Mouse (Mus musculus): ENCODE results near the gene Efcab2. TPM values are rescaled to one million over a fixed set of nuclear protein-coding genes. Genes with fewer than 3 reads are reported as not detected.

Gene Efcab2
- polyA plus RNA-seq, 1 experiment from 2014 or later, result 7.7 TPM

DNA sequence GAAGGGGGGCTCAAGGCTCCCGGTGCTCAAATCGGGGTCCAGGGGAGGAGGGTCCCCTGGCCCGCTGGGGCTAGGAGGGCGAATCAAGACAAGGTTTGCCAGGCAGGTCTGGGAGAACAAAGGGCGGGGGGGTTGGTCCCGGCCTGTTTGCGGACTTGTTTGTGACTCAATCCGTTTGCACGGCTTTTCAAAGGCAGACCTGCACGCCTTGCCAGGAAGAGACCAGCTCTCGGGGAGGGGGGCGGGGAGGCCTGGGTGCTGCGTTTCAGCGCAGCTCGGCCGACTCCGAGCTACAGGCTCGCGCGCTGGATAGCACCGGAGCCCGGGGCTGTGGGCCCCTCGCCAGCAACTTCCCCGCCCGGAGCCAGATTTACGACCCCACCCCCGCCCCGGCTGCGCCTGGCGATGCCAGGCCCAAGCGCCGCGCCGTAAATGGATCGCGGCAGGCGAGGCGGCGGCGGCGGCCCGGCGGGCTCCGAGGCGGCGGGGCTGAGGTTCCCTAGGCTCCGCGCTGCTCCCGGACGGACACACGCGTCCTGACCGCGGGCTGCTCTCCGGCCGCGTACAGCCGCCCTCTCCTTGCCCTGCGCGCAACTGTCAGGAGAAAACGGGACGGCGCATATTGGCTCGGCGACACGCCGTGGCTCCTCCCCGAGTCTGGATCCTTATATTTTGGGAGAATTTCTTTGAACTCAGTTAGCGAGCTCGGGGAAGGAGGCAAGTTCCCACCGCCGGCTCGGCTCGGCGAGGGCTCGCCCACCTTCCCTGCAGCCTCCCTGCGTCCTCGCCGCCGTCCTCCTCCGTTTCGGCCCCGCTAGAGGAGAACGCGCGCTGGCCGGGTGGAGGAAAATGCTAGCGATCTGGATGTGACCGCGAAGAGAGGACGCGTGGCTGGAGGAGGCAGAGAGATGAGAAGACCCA lies 122.8 kb downstream of the Efcab2 start, which contains the start of gene Kif26b:
Kif26b (plus strand) TSS at position 695 of the 921 bp plus-strand sequence.
- peak within 1 kb of the TSS; percentile 69 for H3K4me3 ChIP-seq (replicated peaks; ENCODE audit: low read depth, low read length)
- H3K27me3 ChIP-seq (ENCODE audit: control insufficient read depth, insufficient read depth, low read length), result no peaks in the 10 kb centered on the region
- H3K27ac ChIP-seq (replicated peaks; ENCODE audit: low read depth, low read length), result peak within 1 kb of the TSS; percentile 92
- no peaks in the 10 kb centered on the region for H3K9me3 ChIP-seq (ENCODE audit: control insufficient read depth, low read length)
- DNase-seq, result peak; percentile 79
- ATAC-seq (ENCODE audit: low FRiP score, low TSS enrichment), result peak; percentile 62; the same call in 1 of the 2 replicates
- H3K4me2 ChIP-seq (ENCODE audit: low read length), result peak within 1 kb of the TSS; percentile 99
- no peaks in the 10 kb centered on the region for H3K36me3 ChIP-seq (ENCODE audit: control insufficient read depth, insufficient read depth, low read length)
- peak within 1 kb of the TSS; percentile 81 for H3K9ac ChIP-seq (replicated peaks; ENCODE audit: low read length)
- peaks cover 16% of the 10 kb centered on the region; the same call in 1 of the 2 replicates for H3K4me1 ChIP-seq (ENCODE audit: control insufficient read depth, insufficient read depth, low read length)
- WGBS, result under 1% methylated on average over 92 of the region's 92 CpGs

- no peaks in the 10 kb centered on the region for H3K9me3 ChIP-seq (ENCODE audit: control insufficient read depth, low read length)
- H3K4me2 ChIP-seq (ENCODE audit: low read length), result peak overlapping the region; percentile 99
- H3K36me3 ChIP-seq (ENCODE audit: control insufficient read depth, insufficient read depth, low read length), result no peaks in the 10 kb centered on the region
- DNase-seq (peak; percentile 57), ATAC-seq (ENCODE audit: low FRiP score, low TSS enrichment) (peak; percentile 0)
- H3K27ac ChIP-seq (replicated peaks; ENCODE audit: low read depth, low read length), result peak overlapping the region; percentile 92
- WGBS, result under 1% methylated on average over 38 of the region's 38 CpGs
- H3K4me3 ChIP-seq (replicated peaks; ENCODE audit: low read depth, low read length), result peak overlapping the region; percentile 69
- H3K27me3 ChIP-seq (ENCODE audit: control insufficient read depth, insufficient read depth, low read length), result no peaks in the 10 kb centered on the region
- peak overlapping the region; percentile 81 for H3K9ac ChIP-seq (replicated peaks; ENCODE audit: low read length)
- H3K4me1 ChIP-seq (ENCODE audit: control insufficient read depth, insufficient read depth, low read length), result peaks cover 16% of the 10 kb centered on the region; the same call in 1 of the 2 replicates
Measured at GRCm38 (mm10) chr1:178529512-178530300, 123.8 kb downstream of the Efcab2 start.

DNA sequence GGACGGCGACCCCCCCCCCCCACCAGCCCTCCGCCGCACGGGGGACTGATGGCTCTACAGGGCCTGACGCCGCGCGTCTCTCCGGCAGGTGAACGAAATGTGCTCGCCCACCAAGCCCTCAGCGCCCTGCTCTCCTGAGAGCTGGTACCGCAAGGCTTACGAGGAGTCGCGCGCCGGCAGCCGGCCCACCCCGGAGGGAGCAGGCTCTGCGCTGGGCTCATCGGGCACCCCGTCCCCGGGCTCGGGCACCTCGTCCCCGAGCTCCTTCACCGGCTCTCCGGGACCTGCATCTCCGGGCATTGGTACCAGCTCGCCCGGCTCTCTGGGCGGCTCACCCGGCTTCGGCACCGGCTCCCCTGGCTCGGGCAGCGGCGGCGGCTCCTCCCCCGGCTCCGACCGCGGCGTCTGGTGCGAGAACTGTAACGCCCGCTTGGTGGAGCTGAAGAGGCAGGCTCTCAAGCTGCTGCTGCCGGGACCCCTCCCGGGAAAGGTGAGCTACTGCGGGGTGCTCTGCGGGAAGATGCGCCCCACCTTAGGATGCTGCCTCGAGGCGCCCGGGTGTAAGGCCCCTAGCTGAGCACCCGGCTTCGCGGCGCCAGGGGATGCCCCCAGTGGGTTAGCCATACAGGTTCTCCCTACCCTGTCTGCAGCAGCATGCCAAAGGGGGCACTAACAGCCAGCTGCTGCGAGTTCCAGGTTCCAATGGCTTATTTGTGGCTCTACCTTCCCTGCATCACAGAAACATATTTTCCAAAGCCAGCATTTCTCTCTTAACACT lies 124.6 kb downstream of the Efcab2 start:
- DNase-seq, result peak; percentile 93
- H3K27me3 ChIP-seq (ENCODE audit: control insufficient read depth, insufficient read depth, low read length), result no peaks in the 10 kb centered on the region
- no peaks in the 10 kb centered on the region for H3K36me3 ChIP-seq (ENCODE audit: control insufficient read depth, insufficient read depth, low read length)
- peak; percentile 49 for ATAC-seq (ENCODE audit: low FRiP score, low TSS enrichment)
- under 1% methylated on average over 59 of the region's 62 CpGs for WGBS
- peak overlapping the region; percentile 81 for H3K9ac ChIP-seq (replicated peaks; ENCODE audit: low read length)
- H3K9me3 ChIP-seq (ENCODE audit: control insufficient read depth, low read length), result no peaks in the 10 kb centered on the region
- peak overlapping the region; percentile 99 for H3K4me2 ChIP-seq (ENCODE audit: low read length)
- peaks cover 16% of the 10 kb centered on the region; the same call in 1 of the 2 replicates for H3K4me1 ChIP-seq (ENCODE audit: control insufficient read depth, insufficient read depth, low read length)
- peak overlapping the region; percentile 92 for H3K27ac ChIP-seq (replicated peaks; ENCODE audit: low read depth, low read length)
- H3K4me3 ChIP-seq (replicated peaks; ENCODE audit: low read depth, low read length), result peak overlapping the region; percentile 69

Small RNA genes within 50 kb of the gene (microRNA-seq; reads per million reads assigned to microRNA genes)
- not detected for gene Gm27458

Other genes starting within 250 kb of the Efcab2 start
- 21.8 and 22.9 TPM in 2 replicates for gene Desi2, start 218.7 kb upstream of the Efcab2 start, polyA plus RNA-seq (2014; fragmentation: Nextera tagmentation; extraction: Ambion mirVana)
- 124 and 139 TPM in 2 replicates for gene Cox20, start 87.0 kb upstream of the Efcab2 start, polyA plus RNA-seq (2014; fragmentation: Nextera tagmentation; extraction: Ambion mirVana)
- gene Hnrnpu, start 68.3 kb upstream of the Efcab2 start, polyA plus RNA-seq (2014; fragmentation: Nextera tagmentation; extraction: Ambion mirVana), result 243 and 369 TPM in 2 replicates
- gene Kif26b, start 123.0 kb downstream of the Efcab2 start, polyA plus RNA-seq (2014; fragmentation: Nextera tagmentation; extraction: Ambion mirVana), result 10.8 and 12.8 TPM in 2 replicates

Measured in midbrain, embryonic 14.5 days (tissue).